Mouse (Mus musculus): Measurements from ENCODE around the gene Col26a1.

DNA sequence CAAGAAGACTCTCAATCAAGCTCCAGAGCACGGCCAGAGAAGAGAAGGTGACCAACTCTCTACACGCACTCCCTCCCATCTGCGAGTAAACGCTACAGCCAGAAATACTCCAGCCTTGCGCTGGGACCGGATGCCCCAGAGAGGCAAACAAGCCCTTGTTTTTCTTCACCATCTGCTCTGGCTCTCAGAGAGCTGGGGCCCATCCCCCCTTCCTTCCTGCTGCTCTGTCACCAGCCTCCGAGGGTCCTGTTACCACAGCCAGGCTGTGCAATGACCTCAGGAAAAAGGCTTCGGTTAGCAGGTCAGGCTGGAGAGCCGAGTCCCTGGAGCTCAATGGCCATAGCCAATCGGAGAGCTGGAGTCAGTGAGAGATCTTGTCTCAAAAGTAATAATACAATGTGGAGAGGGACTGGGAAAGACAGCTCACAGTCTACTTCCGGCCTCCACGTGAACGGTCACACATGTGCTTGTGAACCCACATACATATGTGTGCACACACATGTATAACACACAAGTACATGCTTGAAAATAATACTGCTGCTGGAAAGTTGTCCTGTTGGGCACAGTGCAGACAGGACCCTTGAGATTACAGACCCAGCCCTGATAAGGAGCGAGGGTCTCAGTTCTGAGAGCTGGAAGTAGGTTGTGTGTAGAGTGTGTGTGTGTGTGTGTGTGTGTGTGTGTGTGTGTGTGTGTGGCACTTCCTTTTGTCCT is 18.9 kb downstream of the Col26a1 start:
- TF ChIP-seq GATA1 (IDR thresholded peaks at IDR 0.05; ENCODE audit: borderline replicate concordance, low read length) = no peak
- no peak for TF ChIP-seq FLI1 (IDR thresholded peaks at IDR 0.05; ENCODE audit: low read length)

Data from megakaryocyte, embryonic 14.5 days (primary cell).